Mouse (Mus musculus) monocyte, adult 5-6 weeks (primary cell): ENCODE results near the gene Fgfr2. TPM values are rescaled to one million over a fixed set of nuclear protein-coding genes. Genes with fewer than 3 reads are reported as not detected.

ENCODE experiments used
- ATAC-seq: fragments of 153-309, 156-312 bp; replicated peaks from 2 replicates; pipeline ENCODE4 v1.8.0; 2017; ENCODE audit warnings: mild to moderate bottlenecking; ENCODE audit not compliant: low TSS enrichment, insufficient number of reproducible peaks, severe bottlenecking, poor library complexity, low FRiP score
- total RNA-seq: library from RNA; stranded (forward); fragments of 200-1000, 200-491, 200-594 nt; gene quantifications from 3 replicates; pipeline ENCODE4 v1.2.3, GENCODE M21; 2017

The Fgfr2 gene
- total RNA-seq, 1 experiment from 2014 or later, result not detected

- ATAC-seq, result no peak
Measured at GRCm38 (mm10) chr7:132232937-132233336, 890.2 kb downstream of the Fgfr2 start.

GRCm38 (mm10) chr7:132231476-132231875, 891.7 kb downstream of the Fgfr2 start:
- no peak for ATAC-seq

- no peak for ATAC-seq
Measured at GRCm38 (mm10) chr7:132230961-132231360, 892.2 kb downstream of the Fgfr2 start.

GRCm38 (mm10) chr7:132227075-132227640, 896.0 kb downstream of the Fgfr2 start:
- no peak for ATAC-seq

GRCm38 (mm10) chr7:132226379-132227074, 896.6 kb downstream of the Fgfr2 start:
- peak; percentile 67 for ATAC-seq

- ATAC-seq, result no peak
Measured at GRCm38 (mm10) chr7:132223452-132224141, 899.6 kb downstream of the Fgfr2 start.

GRCm38 (mm10) chr7:132214031-132214430, 909.1 kb downstream of the Fgfr2 start:
- ATAC-seq, result no peak

- no peak for ATAC-seq
Measured at GRCm38 (mm10) chr7:132213460-132213859, 909.7 kb downstream of the Fgfr2 start.

GRCm38 (mm10) chr7:132211920-132212701, 911.0 kb downstream of the Fgfr2 start:
- ATAC-seq, result no peak

- ATAC-seq, result no peak
Measured at GRCm38 (mm10) chr7:132210616-132211015, 912.5 kb downstream of the Fgfr2 start.

GRCm38 (mm10) chr7:132208946-132209651, 914.1 kb downstream of the Fgfr2 start:
- ATAC-seq, result no peak

GRCm38 (mm10) chr7:132204073-132204612, 919.0 kb downstream of the Fgfr2 start:
- no peak for ATAC-seq

- ATAC-seq, result no peak
Measured at GRCm38 (mm10) chr7:132199686-132200085, 923.5 kb downstream of the Fgfr2 start.

- ATAC-seq, result no peak
Measured at GRCm38 (mm10) chr7:132198806-132199205, 924.3 kb downstream of the Fgfr2 start.

- ATAC-seq, result no peak
Measured at GRCm38 (mm10) chr7:132197817-132198475, 925.2 kb downstream of the Fgfr2 start.

- no peak for ATAC-seq
Measured at GRCm38 (mm10) chr7:132196581-132196980, 926.6 kb downstream of the Fgfr2 start.

GRCm38 (mm10) chr7:132193606-132194005, 929.5 kb downstream of the Fgfr2 start:
- no peak for ATAC-seq

GRCm38 (mm10) chr7:132187456-132187855, 935.7 kb downstream of the Fgfr2 start:
- ATAC-seq, result no peak
